Mouse (Mus musculus) frontal cortex, postnatal 10 days (tissue): Measurements from ENCODE around the gene Ceacam18.
"Not testable (repeated sequence)": the region's sequence is repeated elsewhere in the genome, so short reads cannot be mapped to it uniquely, and the experiment has no call there.

ENCODE experiments used
- DNase-seq, 2 experiments: peaks; one replicate each; pipeline ENCODE4 v3.0.0; 2022; ENCODE audit warnings: low spot score in 2 of 2, mixed read lengths in 1 of 2

The Ceacam18 gene

DNA sequence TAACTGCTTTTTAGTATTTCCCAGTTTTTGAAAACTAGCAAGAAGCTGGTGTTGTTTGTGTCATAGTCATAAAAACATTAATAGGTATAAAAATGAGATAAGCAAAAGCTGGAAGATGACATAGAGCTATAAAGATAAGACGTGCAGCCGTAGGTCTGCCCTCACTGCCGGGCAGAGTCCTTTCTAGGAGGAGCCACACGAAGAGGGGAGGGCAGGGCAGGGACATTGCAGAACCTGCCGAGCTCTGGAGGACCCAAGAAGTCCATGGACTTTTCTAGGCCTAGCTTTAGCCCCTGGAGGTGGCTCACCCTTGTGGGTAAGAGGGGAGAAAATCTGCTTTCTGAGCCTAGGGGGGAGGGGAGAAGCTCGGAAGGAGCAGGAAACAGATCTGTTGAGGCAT lies at the start of gene Ceacam18:
Gene Ceacam18 (plus strand): TSS at position 208 of the 400 bp plus-strand sequence.
- no peak for DNase-seq

DNA sequence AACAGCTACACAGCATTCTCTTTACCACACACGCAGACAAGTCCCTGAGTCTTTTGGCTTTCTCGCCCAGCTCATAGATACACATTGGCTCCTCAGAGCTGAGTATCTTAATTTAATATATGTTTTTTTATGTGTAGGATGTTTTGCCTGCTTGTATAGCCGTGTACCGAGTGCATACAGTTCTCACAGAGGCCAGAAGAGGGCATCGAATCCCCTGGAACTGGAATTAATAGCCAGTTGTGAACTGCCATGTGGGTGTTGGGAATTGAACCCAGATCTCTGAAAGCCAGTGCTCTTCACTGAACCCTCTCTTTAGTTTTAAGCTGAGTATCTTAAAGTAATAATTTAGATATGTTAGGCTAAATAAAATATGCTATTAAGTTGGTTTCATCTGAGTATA lies 49.7 kb upstream of the Ceacam18 start:
- no peak for DNase-seq

DNA sequence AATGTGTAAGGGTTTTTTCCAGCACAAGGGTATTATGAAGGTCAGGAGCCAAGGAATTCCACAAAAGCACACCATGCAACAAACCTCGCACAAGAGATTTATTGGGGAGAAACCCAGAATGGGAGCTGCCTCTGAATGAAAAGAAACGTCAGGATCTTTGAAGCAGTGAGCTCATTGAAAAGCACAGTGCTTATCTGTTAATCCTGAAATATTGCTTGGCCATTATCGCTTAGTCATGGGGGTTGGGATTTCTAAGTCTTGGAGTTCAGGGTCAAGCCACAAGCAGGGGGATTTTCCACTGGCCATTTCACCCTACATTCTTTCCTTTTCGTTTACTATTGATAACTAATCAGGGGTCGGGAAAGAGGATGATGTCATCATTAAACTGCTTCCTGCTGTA lies 32.6 kb upstream of the Ceacam18 start:
- no peak for DNase-seq

DNA sequence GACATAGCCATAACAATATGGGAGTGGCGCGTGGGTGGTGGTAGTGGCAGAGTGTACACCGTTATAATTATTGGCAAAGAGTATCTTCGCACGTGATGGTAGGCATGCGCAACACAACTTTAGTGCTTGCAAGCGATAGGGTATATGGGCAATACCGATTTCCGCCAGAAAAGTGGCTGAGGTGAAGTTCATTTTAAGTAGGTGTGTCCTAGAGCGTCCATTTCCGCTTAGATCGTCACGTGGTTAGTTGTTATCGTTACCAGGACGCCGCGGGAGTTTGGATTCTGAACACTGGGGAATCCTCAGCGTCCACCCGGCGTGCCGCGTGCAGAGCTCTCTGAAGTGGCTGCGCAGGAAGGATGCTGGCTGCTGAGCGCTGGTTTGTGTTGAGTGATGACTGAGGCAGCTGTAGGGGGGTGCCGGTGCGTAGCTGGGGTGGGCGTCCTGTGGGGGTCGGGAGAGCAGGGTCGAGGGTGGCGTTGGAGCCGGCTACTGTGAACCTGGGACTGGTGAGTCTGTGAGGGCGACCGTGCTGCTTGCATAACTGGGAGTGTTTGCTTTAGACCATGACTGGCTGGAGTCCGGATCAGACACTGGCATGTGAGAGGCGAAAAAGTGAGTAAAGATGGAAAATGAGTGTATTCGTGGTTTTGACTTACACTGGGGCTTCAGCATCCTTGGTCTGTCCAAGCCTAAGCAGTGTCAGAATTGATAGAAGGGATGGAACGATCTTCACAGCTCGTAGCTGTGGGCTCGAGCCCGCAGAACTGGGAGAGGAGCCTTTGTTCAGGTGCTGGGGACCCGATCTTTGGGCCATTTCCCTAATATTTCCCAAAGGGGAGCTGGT lies 27.4 kb upstream of the Ceacam18 start, which contains the start of gene Zfp819:
Gene Zfp819 (plus strand): TSS at position 274 of the 847 bp plus-strand sequence.
- DNase-seq: peak; percentile 67 to 74

DNA sequence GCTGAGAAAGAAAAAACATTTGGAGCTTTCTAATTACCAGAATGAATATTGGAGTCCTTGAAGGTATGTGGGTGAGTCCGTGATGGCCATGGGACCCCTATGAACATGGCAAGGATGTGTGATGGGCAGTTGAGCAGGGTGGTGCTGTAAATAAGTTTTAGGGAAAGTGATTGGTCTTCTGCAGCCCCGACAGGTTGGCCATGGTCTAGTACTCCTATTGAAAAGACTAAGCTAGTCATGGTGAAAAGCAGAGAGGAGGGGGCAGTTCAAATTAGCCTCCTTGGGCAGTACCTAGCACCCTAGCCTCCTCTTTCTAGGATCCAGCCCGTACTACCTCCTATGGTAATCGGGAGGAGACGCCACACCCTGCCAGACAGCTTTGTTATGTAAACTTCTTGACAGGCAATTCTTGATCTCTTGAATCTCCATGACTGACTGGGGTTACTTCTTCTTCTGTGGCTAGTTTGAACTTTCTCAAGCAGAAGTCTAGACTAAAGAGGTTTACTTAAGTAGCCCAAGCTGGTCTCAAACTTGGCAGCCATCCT lies 26.7 kb upstream of the Ceacam18 start:
- DNase-seq: no peak

DNA sequence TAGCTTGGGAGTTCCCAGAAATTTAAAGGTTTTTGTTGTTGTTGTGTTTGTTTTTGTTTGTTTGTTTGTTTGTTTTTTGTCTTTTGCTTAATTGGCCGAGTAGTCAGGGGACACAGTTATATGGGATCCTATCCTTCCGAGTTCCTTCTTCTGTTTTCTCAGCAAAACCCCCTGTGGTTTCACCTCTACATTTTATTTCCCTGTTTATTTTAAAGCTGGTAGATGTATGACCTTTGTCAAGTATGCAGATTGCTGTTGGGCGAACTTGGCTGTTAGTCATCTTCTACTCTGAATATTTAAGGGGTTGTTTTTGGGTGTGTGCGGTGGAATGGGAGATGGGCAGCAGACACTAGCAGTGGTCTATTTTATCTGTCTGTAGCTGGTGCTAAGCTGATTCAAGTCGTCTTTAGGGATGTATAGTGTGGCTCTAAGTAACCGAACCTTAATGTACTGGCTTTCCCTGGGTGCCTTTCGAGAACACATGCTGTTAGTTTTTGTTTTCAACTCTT lies 26.1 kb upstream of the Ceacam18 start:
- no peak for DNase-seq

DNA sequence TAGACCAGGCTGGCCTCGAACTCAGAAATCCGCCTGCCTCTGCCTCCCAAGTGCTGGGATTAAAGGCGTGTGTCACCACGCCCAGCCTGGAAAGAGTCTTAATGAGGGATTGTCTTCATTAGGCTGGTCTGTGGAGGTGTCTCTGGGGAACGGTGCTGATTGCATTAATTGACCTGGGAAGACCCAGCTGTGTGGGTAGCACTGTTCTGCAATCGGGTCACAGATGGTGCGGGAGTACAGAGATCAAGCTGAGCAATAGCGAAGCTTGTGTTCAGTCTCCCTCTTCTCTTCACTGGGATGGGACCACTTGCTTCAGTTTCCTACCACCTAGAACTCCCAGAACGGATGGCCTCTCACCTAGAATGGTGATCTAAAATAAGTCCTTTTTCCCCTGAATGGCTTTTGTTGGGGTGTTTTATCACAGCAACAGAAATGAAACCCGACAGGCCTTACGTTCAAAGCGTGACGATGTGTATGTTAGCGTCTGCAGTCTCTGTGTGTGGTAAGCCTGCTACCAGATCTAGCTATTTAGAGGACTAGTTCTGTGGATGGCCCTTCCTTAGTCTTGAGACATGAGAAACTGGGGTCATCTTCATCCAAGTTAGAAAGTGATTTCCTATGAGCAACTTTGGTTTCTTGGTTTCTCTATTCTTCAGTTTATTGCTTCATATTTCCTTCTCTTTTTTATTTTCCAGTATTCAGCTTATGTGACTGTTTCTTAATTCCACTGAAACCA lies 20.5 kb upstream of the Ceacam18 start:
- DNase-seq: no peak

DNA sequence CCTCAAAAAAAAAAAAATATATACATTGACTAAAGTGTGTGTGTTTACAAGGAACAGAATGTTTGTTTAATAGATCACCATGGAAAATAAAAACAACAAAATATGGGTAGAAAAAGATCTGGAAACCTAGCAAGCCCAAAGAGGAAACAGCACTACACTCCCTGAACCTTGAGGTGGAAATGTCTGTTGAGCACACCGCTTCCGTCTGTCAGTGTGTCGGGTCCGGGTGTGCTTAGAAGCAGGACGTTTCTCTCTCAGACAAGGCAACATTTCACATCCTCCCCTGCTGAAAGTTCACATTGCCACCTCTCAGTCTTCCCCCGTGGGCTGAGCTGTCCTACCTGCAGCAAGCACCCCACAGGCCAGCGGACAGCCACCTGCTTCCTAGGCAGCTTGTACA lies 11.6 kb upstream of the Ceacam18 start:
- no peak for DNase-seq

DNA sequence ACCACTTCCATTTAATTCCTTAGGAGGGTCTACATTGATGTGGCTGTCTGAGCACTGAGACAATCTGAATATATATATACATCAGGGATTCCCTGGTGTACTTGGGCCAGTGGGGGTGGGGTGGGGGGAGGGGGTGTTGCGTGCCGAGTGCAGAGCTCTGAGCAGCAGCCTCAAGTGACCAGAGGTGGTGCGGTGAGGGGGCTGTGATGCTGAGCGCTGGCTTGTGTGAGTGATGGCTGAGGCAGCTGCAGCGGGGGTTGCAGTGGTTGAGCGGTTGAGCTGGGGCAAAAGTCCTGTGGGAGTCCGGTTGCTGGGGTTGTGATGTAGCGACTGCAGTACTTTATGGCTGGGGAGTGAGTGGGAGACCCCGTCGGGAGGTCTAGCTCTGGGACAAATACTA lies 10.7 kb upstream of the Ceacam18 start:
- DNase-seq: no peak

DNA sequence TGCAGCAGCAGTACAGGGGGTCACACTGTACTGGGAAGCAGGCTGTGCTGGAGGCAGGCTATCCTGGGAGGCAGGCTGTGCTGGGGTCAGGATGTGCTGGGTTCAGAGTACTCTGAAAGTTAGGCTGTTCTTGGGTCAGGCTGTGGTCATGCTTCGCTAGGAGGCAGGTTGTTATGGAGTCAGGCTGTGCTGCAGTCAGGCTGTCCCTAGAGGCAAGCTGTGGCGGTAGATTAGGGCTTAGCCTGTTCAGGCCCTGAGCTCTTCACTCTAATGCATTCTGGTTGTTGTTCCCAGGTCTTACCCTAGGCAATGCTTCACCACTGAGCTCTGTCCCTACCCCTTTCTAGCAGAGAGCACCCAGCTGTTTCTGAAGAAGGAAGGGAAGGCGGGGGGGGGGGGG lies 9.4 kb upstream of the Ceacam18 start:
- DNase-seq: no peak

DNA sequence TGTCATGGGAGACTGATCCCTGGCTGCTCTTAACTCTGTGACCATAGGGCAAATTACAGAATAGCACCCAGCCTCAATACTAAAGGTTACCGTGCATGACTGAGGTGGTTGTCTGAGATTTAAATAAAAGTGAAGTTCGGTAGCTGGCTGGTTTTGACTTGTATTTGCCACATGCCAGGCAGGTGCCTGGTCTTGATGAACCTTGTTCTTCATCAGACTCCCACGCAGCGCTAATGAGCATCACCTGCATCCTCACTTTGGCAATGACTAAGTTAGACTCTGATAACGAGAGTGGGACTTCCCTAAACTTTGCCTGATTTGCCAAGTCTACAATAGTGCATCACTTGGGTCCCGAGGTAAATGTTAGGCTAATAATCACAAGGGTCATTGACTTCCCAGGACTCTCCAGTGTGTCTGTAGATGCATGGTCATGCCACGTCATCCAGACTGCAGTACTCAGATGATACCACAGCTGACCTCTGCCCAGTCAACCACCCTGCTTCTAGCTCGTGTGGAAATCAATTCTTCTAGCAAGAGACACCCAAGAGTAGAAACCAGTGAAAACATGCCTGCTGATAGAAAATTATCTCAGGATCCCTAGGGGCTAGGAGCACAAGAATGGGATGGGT lies 8.6 kb upstream of the Ceacam18 start:
- no peak for DNase-seq

DNA sequence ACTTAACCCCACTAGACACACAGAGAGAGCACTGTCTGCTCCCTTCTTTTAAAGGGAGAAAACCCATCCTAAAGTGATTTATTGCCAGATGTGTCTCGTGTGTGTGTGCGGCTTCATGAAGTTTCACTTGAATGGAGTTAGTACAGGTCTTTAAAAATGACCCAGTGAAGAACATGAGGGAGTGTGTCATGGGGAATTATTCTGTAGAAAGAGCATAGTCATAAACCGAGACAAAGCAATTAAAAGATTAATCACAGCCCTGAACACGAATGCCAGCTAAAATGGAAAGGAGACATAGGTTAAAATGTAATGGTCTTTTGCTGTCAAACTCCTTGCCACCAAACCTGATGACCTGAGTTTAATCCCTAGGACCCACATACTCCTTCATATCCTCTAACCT lies 567 bp upstream of the Ceacam18 start:
- DNase-seq: no peak

DNA sequence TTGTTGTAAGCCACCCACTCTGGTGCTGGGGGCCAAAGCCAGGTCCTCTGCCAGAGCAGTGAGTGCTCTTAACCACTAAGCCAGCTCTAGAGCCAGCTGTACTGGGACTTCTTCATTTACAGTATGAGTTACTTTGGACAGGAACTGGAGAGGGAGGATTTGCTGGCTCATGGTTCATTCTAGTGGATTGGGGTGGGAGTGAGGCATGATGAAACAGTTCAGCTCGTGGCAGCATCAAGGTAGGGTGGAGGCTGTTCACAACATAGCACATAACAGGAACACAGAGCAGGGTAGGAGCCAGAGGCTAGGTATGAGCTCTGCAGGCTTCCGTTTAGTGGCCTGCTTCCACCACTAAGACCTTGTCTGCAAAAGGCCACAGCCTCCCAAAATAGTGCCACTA lies 1.7 kb downstream of the Ceacam18 start:
- DNase-seq: no peak

DNA sequence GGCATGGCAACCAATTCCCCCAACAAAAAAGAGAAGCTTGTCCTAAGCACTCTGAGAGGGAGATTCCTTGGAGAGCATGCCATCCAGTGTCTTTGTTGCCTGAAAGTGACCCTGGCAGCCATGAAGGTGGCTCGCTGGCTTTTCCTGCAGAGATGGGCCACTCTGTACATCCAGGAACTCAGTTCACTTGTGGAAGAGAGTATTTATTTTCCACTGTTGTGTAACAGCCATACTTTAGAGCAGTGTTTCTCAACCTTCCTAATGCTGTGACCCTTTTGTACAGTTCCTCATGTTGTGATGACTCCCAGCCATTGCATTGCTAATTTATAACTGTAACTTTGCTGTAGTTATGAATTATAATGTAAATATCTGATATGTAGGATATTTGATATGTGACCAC lies 2.6 kb downstream of the Ceacam18 start:
- DNase-seq: no peak

DNA sequence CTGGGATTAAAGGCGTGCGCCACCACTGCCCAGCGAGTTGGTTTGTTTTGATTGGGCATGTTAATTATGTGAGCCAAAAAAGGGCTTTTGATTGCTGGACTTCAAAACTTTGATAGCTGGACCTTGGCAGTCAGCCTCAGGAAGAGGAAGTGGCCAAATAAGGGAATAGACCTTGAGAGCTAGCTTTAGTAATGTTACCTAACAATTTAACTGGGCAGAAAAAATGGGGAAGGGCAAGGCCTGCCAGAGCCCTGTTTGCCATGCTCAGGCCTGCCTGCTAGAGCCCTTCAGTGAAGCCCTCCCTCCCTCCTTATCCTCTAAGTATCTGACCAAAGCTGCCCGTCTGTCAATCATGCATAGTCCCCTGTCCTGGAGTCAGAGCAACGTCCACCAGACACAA lies 8.1 kb downstream of the Ceacam18 start:
- no peak for DNase-seq

DNA sequence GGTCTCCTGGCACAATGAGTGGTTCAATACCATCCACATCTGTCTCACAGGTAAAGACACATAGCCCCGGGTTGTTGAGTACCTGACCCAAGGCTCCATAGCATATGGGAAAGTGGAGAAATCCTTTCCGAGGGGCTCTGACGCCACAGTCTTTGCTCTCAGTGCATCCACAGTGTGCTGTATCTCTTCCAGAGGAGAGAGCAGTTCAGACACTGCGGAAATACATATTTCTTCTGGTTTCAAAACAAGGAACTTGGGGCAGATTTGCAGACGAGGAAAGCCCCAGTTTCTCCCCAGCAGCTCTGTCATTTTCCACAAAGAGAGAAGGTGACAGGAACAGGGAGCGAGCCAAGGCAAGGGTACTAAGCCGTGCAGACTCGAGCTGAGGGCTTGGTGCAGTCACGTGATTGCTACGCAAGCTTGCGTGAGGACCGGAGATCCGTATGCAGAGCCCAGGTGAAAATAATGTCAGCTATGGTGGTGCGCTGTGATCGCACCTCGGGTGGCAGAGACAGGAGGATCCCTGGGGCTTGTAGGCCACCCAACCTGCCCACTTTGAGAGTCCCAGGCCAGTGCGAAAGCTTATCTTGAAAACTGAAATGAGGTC lies 8.6 kb downstream of the Ceacam18 start:
- no peak for DNase-seq

DNA sequence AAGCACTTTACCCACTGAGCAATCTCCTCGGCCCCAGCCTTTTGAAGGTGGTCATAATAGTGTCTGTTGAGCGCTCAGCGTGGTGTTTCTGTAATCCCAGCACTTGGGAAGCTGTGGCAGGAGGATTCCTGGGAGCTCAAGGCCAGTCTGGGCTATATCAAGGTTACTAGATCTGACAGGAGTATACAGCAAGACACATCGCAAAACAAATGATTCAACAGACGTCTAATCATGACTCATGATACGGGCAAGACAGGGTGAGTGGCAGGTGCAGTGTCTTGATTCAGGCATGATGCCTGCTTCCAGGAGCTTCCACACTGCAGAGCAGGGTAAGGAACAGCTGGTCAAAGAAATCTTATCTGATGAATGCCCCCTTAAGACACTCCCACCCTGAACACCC lies 18.2 kb downstream of the Ceacam18 start:
- DNase-seq: no peak

DNA sequence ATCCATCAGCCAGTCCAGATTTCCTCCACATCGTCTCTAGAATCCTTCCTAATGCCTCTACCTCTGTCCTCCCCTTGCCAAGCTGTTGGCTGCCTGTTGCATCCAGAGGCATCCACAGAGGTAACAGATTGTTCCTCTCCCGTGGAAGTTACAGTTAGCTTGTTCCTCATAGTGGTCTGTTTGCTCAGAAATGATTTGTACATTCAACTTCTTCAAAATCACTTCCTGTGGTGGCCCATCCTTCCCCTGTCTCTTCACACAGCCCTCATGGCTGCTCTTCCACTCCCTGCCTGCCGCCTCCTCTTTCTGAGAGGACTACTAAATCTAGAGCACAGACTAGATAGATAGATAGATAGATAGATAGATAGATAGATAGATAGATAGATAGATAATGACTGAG lies 20.0 kb downstream of the Ceacam18 start:
- DNase-seq: no peak

DNA sequence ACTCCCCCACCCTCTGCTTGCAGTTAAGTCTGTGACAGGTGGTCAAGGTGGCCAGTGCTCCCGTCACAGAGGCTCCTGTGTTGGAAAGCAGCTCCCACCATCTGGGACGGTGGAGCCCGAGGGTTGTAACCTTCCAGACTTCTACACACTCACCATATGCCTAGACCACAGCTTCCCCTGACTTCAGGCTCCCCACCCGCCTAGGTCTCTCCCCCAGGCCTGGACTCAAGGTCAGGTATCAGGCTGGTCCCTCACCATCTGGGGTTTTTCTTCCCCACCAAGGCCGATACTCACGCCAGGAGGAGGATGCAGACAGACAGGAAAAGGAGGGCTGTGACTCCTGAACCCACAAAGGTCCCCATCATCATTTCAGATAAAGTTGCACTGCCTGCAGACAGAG lies 21.7 kb downstream of the Ceacam18 start:
- no peak for DNase-seq

DNA sequence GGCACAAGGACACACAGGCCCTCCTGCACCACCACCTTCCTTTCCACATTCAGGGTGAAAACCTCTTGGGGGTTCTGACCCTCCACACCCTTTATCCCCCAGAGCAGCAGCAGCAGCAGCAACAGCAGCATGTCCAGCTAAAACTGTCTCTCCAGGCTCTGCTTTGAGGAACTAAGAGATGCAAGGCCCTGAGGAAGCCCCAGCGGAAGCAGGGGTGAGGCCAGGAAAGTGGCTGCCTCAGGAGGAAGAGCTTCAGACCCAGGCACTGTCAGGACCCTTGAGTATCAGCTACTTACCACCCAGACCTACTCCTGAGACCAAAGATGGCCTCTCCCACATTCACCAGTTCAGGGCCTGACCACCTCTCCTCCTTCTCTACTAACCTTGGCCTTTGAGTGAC lies 25.5 kb downstream of the Ceacam18 start, which contains the start of gene Siglece:
Gene Siglece (minus strand): TSS at position 160 of the 400 bp plus-strand sequence.
- DNase-seq: no peak

DNA sequence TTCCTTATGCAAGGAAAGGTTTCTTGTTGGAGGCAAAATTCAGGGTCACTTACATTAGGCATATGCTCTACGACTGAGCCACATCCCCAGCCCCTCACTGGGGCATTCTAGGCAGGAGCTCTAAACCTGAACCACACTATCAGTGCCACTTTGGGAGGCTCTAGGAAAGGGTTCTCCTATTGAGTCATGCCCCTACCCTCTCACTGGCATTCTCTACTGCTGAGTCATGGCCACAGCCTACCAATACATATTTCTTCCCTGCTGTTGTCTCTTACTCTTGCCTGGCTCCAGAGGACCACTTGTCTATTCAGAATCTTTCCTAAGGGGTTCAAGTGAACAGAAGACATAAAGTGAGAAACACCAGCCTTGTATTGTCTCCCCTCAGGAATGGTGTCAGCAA lies 28.3 kb downstream of the Ceacam18 start:
- no peak for DNase-seq

DNA sequence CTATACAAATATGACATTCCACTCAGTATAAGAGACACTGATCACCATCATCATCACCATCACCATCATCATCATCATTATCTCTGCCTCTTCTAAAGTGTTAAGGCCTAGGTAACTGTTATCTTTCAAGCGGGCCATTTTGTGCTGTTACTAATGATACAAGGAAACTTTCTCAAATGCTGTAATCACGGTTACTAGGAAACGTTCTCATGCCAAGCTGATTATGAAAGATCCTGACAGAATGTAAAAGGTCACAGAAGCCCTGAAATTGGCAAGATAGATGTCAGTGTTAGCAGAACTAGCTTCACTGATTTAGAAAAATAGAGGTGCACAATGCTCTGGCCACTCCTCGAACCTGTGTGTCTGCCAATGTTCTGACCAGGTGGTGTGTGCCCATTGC lies 32.7 kb downstream of the Ceacam18 start:
- DNase-seq: not testable (repeated sequence)
